Mouse (Mus musculus): ENCODE measurements around the gene Mutyh. TPM values are rescaled to one million over a fixed set of nuclear protein-coding genes. Genes with fewer than 3 reads are reported as not detected.
A peak's percentile ranks its signal among the peaks of the same experiment; 100 is the strongest.

Mutyh gene
- total and polyA plus RNA-seq, 2 experiments from 2014 or later, result 3.0 to 5.6 TPM

DNA sequence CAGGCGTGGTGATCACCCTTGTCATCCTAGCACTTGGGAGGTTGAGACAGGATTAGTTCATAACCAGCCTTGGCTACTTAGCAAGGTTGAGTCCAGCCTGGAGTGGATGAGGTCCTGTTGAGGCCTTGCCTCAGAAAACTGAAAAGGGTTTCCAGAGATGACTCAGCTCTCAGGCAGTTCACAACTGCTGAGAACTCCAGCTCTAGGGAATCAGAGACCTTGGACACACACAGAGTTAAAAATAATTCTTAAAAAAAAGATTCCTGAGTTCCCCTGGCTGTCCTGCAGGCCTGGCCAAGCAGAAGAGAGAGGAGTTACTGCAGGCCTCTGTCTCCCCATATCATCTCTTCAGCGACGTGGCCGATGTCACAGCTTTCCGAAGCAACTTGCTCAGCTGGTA is 7.8 kb downstream of the Mutyh start:
- ATAC-seq (ENCODE audit: low FRiP score), result no peak
- DNase-seq (ENCODE audit: low spot score), result no peak
- H3K36me3 ChIP-seq (ENCODE audit: insufficient read depth, low read length), result peaks cover 4% of the 10 kb centered on the region; the same call in 1 of the 2 replicates
- no peaks in the 10 kb centered on the region for H3K4me1 ChIP-seq (ENCODE audit: insufficient read depth, low read length)
- H3K4me2 ChIP-seq (ENCODE audit: low read depth, low read length, poor library complexity, severe bottlenecking), result no peak overlapping the region
- TF ChIP-seq CTCF (IDR thresholded peaks at IDR 0.05), result no peak
- no peaks in the 10 kb centered on the region for H3K27me3 ChIP-seq (ENCODE audit: insufficient read depth, low read length)
- H3K9me3 ChIP-seq (ENCODE audit: low read length), result no peaks in the 10 kb centered on the region
- H3K9ac ChIP-seq (replicated peaks; ENCODE audit: low read length, poor library complexity, severe bottlenecking), result no peak overlapping the region
- H3K4me3 ChIP-seq (ENCODE audit: low read depth, low read length), result no peak overlapping the region
- H3K27ac ChIP-seq (ENCODE audit: low read depth, low read length), result no peak overlapping the region
- WGBS, result 85% methylated on average over 5 of the region's 5 CpGs

- H3K9me3 ChIP-seq (ENCODE audit: low read length), result no peaks in the 10 kb centered on the region
- H3K9ac ChIP-seq (replicated peaks; ENCODE audit: low read length, poor library complexity, severe bottlenecking), result no peak overlapping the region
- WGBS, result 94% methylated on average over 6 of the region's 6 CpGs
- peaks cover 4% of the 10 kb centered on the region; the same call in 1 of the 2 replicates for H3K36me3 ChIP-seq (ENCODE audit: insufficient read depth, low read length)
- no peak for ATAC-seq (ENCODE audit: low FRiP score)
- no peaks in the 10 kb centered on the region; the same call in 1 of the 2 replicates for H3K4me1 ChIP-seq (ENCODE audit: insufficient read depth, low read length)
- H3K27ac ChIP-seq (ENCODE audit: low read depth, low read length), result no peak overlapping the region
- no peak for TF ChIP-seq CTCF (IDR thresholded peaks at IDR 0.05)
- H3K4me2 ChIP-seq (ENCODE audit: low read depth, low read length, poor library complexity, severe bottlenecking), result no peak overlapping the region
- peaks cover 4% of the 10 kb centered on the region; the same call in 1 of the 2 replicates for H3K27me3 ChIP-seq (ENCODE audit: insufficient read depth, low read length)
- no peak for DNase-seq (ENCODE audit: low spot score)
- H3K4me3 ChIP-seq (ENCODE audit: low read depth, low read length), result no peak overlapping the region
These were observed 10.0 kb downstream of the Mutyh start for GRCm38 (mm10) chr4:116817486-116817885.

DNA sequence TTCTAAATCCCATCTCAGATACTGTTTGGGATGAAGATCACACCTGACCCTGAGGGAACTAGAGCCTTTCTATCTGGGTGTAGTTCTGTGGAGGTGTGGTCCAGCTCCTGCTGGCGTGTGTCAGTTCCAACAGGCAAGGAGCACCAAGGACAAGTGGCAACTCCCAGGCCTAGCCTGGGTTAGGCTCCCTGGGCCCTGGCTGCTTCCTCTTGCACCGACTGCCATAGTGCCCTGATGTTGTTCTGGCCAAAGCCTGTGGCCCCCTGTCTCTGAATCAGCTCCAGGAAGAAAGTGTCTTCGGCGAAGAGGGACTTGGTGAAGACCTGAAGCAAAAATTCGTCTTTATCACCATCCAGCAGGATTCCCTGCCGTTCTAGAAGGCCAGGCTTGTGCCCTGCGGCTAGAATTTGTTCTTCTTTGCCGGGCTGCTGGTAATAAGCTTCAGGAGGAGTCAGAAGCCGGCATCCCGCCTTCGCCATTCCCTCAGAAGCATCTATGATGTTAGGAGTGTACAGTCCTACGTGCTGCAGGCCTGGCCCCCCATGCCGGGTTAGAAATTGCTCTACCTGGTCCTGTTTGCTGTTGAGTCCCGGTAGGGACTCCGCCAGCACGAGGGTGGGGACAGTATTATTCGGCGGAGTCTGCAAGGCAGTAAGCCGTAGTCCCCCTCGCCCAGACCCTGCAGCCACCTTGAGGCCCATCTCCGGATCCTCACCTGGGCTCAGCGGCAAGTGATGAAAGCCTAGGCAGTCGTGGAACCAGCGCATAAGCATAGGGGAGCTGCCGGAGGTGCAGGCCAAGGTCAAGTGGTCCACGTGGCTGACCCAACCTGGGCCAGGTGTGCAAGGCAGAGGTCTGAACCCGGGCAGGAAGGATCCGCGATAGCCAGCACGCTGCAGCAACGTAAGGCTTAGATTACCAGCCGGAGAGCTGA is 12.7 kb downstream of the Mutyh start:
- Histone ChIP-seq H3K27ac (ENCODE audit: low read depth, low read length) (no peak overlapping the region), H3K4me1 (ENCODE audit: insufficient read depth, low read length) (no peaks in the 10 kb centered on the region; the same call in 1 of the 2 replicates), H3K36me3 (ENCODE audit: insufficient read depth, low read length) (peaks cover 4% of the 10 kb centered on the region; the same call in 1 of the 2 replicates), H3K4me3 (ENCODE audit: low read depth, low read length) (peak overlapping the region; percentile 39), H3K27me3 (ENCODE audit: insufficient read depth, low read length) (peaks cover 4% of the 10 kb centered on the region; the same call in 1 of the 2 replicates), H3K9me3 (ENCODE audit: low read length) (no peaks in the 10 kb centered on the region), H3K4me2 (ENCODE audit: low read depth, low read length, poor library complexity, severe bottlenecking) (peak overlapping the region; percentile 58), H3K9ac (replicated peaks; ENCODE audit: low read length, poor library complexity, severe bottlenecking) (peak overlapping the region; percentile 48; the same call in 1 of the 2 replicates)
- 24% methylated on average over 30 of the region's 32 CpGs for WGBS
- TF ChIP-seq CTCF (IDR thresholded peaks at IDR 0.05), result no peak
- ATAC-seq (ENCODE audit: low FRiP score), result no peak
- no peak for DNase-seq (ENCODE audit: low spot score)

DNA sequence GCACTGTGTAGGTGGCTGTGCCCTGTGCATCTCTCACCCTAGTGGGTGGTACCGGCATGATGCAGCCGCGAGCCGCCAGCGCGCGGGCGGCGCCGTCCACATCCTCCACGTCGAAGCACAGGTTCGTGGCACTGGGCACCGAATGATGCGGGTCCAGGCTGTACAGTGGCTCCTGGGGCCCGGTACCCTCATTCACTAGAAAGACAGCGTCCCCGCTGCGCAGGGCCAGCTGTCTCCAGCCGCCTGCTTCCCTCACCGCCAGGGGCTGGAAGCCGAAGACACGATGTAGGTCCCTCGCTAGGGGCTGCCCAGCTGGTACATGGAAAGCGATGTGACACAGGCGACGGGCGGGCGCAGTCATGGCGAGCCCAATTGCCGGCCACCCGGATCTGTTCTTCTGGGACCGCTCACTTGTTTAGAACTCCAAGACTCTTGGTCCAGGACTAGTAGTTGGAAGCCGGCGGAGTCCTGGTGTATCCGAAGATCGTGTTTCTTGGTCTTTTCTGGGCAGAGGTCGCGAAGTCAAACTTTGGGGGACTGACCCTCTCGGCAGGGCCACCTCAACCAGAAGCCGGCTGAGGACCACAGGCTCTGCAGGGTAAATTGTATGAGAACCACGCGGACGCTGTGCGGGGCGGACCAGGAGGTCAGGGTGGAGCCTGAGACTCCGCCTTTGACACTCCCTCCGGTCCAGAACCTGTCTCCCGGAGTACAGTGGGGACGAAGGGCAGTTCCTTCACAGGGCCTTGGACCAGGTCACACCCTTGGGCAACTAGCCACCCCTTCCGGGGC is 13.6 kb downstream of the Mutyh start:
- Histone ChIP-seq H3K4me2 (ENCODE audit: low read depth, low read length, poor library complexity, severe bottlenecking) (peak overlapping the region; percentile 58), H3K27me3 (ENCODE audit: insufficient read depth, low read length) (peaks cover 4% of the 10 kb centered on the region; the same call in 1 of the 2 replicates), H3K4me1 (ENCODE audit: insufficient read depth, low read length) (no peaks in the 10 kb centered on the region; the same call in 1 of the 2 replicates), H3K9ac (replicated peaks; ENCODE audit: low read length, poor library complexity, severe bottlenecking) (peak overlapping the region; percentile 48; the same call in 1 of the 2 replicates), H3K9me3 (ENCODE audit: low read length) (no peaks in the 10 kb centered on the region), H3K36me3 (ENCODE audit: insufficient read depth, low read length) (peaks cover 4% of the 10 kb centered on the region; the same call in 1 of the 2 replicates), H3K27ac (ENCODE audit: low read depth, low read length) (no peak overlapping the region), H3K4me3 (ENCODE audit: low read depth, low read length) (peak overlapping the region; percentile 39)
- TF ChIP-seq CTCF (IDR thresholded peaks at IDR 0.05), result peak; percentile 55
- peak; percentile 51 for ATAC-seq (ENCODE audit: low FRiP score)
- WGBS, result under 1% methylated on average over 49 of the region's 51 CpGs
- DNase-seq (ENCODE audit: low spot score), result peak; percentile 56

GRCm38 (mm10) chr4:116821694-116822016 is 14.1 kb downstream of the Mutyh start, which contains the start of gene Hpdl:
TSS of gene Hpdl (minus strand) at chr4:116821707.
- H3K27ac ChIP-seq (ENCODE audit: low read depth, low read length), result no peak within 1 kb of the TSS
- H3K4me3 ChIP-seq (ENCODE audit: low read depth, low read length), result peak within 1 kb of the TSS; percentile 39
- peaks cover 4% of the 10 kb centered on the region; the same call in 1 of the 2 replicates for H3K27me3 ChIP-seq (ENCODE audit: insufficient read depth, low read length)
- H3K4me2 ChIP-seq (ENCODE audit: low read depth, low read length, poor library complexity, severe bottlenecking), result peak within 1 kb of the TSS; percentile 58
- no peaks in the 10 kb centered on the region; the same call in 1 of the 2 replicates for H3K4me1 ChIP-seq (ENCODE audit: insufficient read depth, low read length)
- H3K9me3 ChIP-seq (ENCODE audit: low read length), result no peaks in the 10 kb centered on the region
- H3K9ac ChIP-seq (replicated peaks; ENCODE audit: low read length, poor library complexity, severe bottlenecking), result peak within 1 kb of the TSS; percentile 48; the same call in 1 of the 2 replicates
- ATAC-seq (ENCODE audit: low FRiP score) (no peak), DNase-seq (ENCODE audit: low spot score) (no peak)
- H3K36me3 ChIP-seq (ENCODE audit: insufficient read depth, low read length), result peaks cover 4% of the 10 kb centered on the region; the same call in 1 of the 2 replicates
- 13% methylated on average over 9 of the region's 9 CpGs for WGBS
- TF ChIP-seq CTCF (IDR thresholded peaks at IDR 0.05), result no peak

Data from midbrain, postnatal 0 days (tissue).